Mouse (Mus musculus) erythroblast, embryonic 14.5 days (primary cell): ENCODE data around the gene Abcb1b.

Source experiments
- GATA1 ChIP-seq: IDR thresholded peaks from 2 replicates; pipeline ENCODE4 v1.6.1; 2012; ENCODE audit warnings: low read length, inconsistent platforms, mixed read lengths
- TAL1 ChIP-seq: IDR thresholded peaks from 3 replicates; pipeline ENCODE4 v1.6.1; 2012; ENCODE audit warnings: low read length, inconsistent platforms, mixed read lengths

GRCm38 (mm10) chr5:8857201-8857600, 59.3 kb downstream of the Abcb1b start:
- TF ChIP-seq GATA1 (no peak), TAL1 (no peak)
